Mouse (Mus musculus): ENCODE results near the gene Kctd10. TPM values are rescaled to one million over a fixed set of nuclear protein-coding genes. Genes with fewer than 3 reads are reported as not detected.

Gene Kctd10
- polyA plus RNA-seq, 1 experiment: 41.1 TPM

DNA sequence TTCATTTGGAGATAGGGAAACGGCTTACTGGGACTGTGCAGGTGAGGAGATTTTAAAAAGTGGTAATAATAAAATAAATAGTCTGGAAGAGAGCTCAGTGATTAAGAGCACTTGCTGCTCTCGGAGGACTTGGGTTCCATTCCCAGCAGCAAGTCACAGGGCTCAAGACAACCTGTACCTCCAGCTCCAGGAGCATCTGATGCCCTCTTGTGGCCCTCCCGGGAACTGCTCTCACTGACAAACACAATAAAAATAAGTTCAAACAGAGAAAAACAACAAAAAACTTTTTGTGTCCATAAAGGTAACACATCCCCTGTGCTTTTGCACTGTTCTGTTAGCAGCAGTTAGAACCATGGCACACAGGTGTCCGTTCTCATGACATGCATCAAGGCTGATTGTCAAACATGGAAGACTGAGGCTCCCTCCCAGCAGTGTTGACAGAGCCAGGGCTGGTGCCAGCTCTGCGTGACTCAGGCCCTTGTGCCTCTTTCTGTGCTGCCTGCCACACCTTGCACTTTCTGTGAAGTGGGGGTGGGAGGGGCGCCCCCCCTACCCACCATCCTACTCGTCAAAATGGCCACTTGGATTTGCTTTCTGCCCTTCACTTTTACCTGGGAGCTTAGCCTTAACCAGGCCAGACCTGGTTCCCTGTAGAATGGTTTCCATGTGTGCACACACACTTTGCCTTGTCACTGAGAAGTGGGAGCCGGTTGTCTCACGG, 3.0 kb upstream of the Kctd10 start:
- peaks cover 14% of the 10 kb centered on the region for H3K4me1 ChIP-seq (ENCODE audit: control insufficient read depth, insufficient read depth, low read length)
- no peak overlapping the region for H3K27ac ChIP-seq (ENCODE audit: insufficient read depth, low read depth, low read length)
- no peak for TF ChIP-seq POLR2A (IDR thresholded peaks at IDR 0.05; ENCODE audit: borderline replicate concordance, low read depth, low read length)
- peak; percentile 88 for TF ChIP-seq CTCF (IDR thresholded peaks at IDR 0.05; ENCODE audit: low read depth, low read length)
- no peak overlapping the region for H3K4me3 ChIP-seq (ENCODE audit: insufficient read depth, low read length)

DNA sequence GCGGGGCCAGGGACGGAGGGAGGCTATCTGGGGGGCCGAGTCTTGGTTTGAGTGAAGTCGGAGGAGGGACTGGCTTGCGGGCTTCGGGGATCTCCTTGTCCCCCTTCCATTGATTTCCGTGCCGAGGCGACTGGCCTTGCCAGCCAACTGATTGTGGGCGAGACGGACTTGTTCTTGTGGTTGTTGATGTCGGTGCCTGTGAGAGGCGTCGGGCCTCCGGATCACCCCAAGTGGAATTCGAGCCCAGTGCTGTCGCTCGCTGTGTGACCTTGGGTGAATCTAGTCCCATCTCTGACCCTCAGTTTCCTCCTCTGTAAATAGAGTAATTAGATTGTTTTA, 674 bp upstream of the Kctd10 start:
- Histone ChIP-seq H3K4me1 (ENCODE audit: control insufficient read depth, insufficient read depth, low read length) (peaks cover 18% of the 10 kb centered on the region), H3K27ac (ENCODE audit: insufficient read depth, low read depth, low read length) (peak overlapping the region; percentile 86), H3K4me3 (ENCODE audit: insufficient read depth, low read length) (peak overlapping the region; percentile 96)
- no peak for TF ChIP-seq CTCF (IDR thresholded peaks at IDR 0.05; ENCODE audit: low read depth, low read length)
- TF ChIP-seq POLR2A (IDR thresholded peaks at IDR 0.05; ENCODE audit: borderline replicate concordance, low read depth, low read length): no peak

DNA sequence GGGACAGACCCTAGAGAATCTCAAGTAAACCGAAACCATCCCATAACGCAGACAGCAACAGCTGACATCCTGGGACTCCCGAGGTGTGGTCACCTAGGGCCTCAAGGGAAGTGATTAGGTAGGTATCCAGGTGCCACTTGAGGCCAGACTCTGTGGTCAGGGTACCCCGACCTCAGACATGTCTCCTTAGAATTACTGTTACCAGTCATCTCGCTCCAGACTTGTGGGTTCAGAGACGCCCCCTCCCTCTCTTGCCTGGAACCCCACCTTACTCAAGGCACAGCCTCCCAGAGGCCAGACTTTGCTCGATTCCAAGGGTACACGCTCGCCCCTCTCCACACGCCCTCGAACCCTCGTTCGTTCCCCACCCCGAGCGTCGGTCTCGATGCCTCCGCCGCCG, 545 bp downstream of the Kctd10 start:
- H3K4me1 ChIP-seq (ENCODE audit: control insufficient read depth, insufficient read depth, low read length): peaks cover 29% of the 10 kb centered on the region
- peak overlapping the region; percentile 34; the same call in 1 of the 2 replicates for H3K27ac ChIP-seq (ENCODE audit: insufficient read depth, low read depth, low read length)
- TF ChIP-seq CTCF (IDR thresholded peaks at IDR 0.05; ENCODE audit: low read depth, low read length) (no peak), POLR2A (IDR thresholded peaks at IDR 0.05; ENCODE audit: borderline replicate concordance, low read depth, low read length) (no peak)
- H3K4me3 ChIP-seq (ENCODE audit: insufficient read depth, low read length): peak overlapping the region; percentile 75

DNA sequence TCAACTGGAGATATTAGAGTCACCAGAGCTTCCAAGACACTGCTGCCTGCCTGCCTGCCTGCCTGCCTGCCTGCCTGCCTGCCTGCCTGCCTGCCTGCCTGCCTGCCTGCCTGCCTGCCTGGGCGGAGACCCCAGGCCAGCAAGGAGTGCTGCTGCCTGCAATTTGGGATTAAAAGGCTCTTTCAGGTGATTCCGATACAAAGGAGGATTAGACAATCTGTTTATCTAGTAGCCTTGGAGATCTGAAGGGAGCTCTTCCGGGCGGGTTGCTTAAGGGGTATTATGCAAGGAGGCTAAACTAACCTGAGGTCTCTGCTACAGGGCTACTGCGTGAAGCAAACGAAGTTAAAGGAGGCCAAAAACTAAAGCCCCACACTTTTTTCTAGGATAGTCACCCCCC, 1.4 kb downstream of the Kctd10 start:
- H3K4me3 ChIP-seq (ENCODE audit: insufficient read depth, low read length): no peak overlapping the region
- no peak overlapping the region for H3K27ac ChIP-seq (ENCODE audit: insufficient read depth, low read depth, low read length)
- peaks cover 30% of the 10 kb centered on the region for H3K4me1 ChIP-seq (ENCODE audit: control insufficient read depth, insufficient read depth, low read length)
- TF ChIP-seq CTCF (IDR thresholded peaks at IDR 0.05; ENCODE audit: low read depth, low read length) (no peak), POLR2A (IDR thresholded peaks at IDR 0.05; ENCODE audit: borderline replicate concordance, low read depth, low read length) (no peak)

DNA sequence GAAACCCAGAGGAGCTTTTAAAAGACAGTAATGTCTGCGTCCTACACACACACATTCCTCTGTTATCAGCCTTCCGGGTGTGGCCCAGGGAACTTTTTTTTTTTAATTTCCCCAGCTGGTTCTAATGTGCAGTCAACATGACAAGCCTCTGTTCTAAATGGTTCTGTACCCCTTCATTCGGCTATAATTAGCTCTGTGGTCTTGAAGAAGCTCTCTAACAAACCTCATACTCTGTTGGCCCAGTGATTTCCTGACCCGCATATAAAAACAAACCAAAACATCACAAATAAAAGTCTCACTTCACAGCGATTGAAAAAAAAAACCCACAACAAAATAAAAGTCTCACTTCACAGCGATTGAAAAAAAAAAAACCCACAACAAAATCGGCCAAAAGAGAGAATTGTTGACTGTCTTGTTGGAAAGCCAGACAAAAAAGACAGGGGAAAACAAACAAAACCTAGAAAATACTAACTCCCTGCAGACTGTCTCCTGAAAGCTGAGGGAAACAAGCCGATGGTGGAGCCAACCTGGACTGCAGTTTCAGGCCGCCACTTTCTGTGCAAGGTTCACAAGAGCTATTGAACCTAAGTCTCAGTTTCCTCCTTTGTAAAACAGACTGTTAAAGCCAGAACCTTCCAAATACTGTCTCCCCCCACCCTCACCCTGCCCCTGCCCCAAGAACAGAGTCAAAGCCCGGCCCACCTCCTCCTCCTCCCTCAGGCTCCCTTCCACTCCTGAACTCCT, 2.0 kb downstream of the Kctd10 start:
- Histone ChIP-seq H3K4me1 (ENCODE audit: control insufficient read depth, insufficient read depth, low read length) (peaks cover 31% of the 10 kb centered on the region), H3K4me3 (ENCODE audit: insufficient read depth, low read length) (no peak overlapping the region), H3K27ac (ENCODE audit: insufficient read depth, low read depth, low read length) (no peak overlapping the region)
- no peak for TF ChIP-seq POLR2A (IDR thresholded peaks at IDR 0.05; ENCODE audit: borderline replicate concordance, low read depth, low read length)
- no peak for TF ChIP-seq CTCF (IDR thresholded peaks at IDR 0.05; ENCODE audit: low read depth, low read length)

DNA sequence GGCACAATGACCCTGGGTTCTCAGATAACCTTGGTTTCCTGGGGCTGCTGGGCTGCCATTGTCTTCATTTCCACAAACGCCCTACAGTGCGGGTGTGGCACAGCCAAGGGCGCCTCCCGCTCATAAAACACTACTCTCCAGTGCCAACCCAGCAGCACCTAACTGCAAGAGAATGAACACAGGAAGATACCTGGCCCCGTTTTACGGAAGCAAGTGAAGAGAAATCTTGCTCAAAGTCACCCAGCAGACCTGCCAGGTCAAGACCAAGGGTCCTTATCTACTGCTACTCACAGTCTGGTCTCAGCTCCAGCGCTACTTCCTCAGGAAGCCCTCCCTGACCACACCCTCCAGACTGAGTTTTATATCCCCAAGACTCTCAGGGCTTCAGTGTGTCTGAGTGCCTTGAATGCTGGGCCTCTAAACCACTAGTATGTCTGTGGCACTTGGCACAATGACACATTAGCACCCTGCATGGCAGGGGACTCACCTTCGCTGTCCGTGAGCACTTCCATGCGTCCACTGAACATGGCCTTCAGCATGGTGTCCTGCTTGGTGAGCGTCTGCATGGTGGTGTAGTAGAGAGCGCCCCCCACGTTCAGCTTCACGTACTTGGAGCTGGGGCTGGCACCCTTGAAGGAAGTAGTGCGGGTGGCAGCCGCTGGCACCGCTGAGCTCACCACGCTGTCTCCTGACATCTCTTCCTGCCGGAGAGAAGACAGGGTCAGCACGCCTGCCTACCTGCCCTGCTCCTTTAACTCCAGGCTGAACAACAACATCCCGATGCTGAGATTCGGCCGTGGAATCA, 5.7 kb downstream of the Kctd10 start:
- Histone ChIP-seq H3K4me3 (ENCODE audit: insufficient read depth, low read length) (no peak overlapping the region), H3K27ac (ENCODE audit: insufficient read depth, low read depth, low read length) (no peak overlapping the region), H3K4me1 (ENCODE audit: control insufficient read depth, insufficient read depth, low read length) (peaks cover 47% of the 10 kb centered on the region)
- TF ChIP-seq CTCF (IDR thresholded peaks at IDR 0.05; ENCODE audit: low read depth, low read length) (no peak), POLR2A (IDR thresholded peaks at IDR 0.05; ENCODE audit: borderline replicate concordance, low read depth, low read length) (no peak)

DNA sequence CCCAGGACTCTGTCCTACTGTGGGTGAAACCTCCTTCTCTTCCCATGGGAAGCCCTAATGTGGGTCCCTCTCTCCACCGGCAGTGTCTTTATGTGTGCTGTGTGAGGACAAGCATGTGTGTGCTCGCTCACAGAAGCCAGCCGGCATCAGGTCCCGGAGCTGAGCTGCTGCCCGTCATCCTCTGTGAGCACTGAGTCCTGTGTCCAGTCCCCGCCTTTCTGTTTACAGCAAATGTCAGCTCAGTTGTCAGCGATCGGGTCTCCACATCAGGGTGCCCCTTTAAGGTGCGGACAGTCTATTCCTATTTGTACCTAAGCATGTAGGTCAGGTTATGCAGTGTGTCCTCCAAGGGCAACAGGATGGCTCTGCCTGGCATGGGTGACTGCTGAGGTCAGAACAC, 6.7 kb downstream of the Kctd10 start:
- TF ChIP-seq POLR2A (IDR thresholded peaks at IDR 0.05; ENCODE audit: borderline replicate concordance, low read depth, low read length) (no peak), CTCF (IDR thresholded peaks at IDR 0.05; ENCODE audit: low read depth, low read length) (no peak)
- Histone ChIP-seq H3K4me3 (ENCODE audit: insufficient read depth, low read length) (no peak overlapping the region), H3K27ac (ENCODE audit: insufficient read depth, low read depth, low read length) (no peak overlapping the region), H3K4me1 (ENCODE audit: control insufficient read depth, insufficient read depth, low read length) (peaks cover 47% of the 10 kb centered on the region)

DNA sequence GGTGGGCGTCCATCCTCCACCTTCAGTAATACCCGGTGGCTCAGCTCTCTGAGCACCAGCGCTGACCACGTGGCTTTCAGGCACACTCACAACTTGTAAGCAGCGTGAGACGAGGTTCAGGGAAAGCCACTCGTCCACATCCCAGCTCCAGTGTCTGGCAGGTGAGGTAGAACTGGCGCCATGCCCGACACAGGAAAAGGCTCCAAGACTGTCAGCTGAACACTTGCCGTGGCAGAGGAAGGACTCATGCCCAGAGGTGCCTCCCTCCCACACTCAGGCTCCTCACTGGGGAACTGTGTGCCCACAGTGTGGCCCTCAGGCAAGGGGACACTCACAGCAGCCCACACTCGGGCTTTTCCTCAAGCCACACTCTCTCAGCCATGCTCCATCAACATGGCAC, 7.1 kb downstream of the Kctd10 start:
- Histone ChIP-seq H3K4me3 (ENCODE audit: insufficient read depth, low read length) (no peak overlapping the region), H3K4me1 (ENCODE audit: control insufficient read depth, insufficient read depth, low read length) (peaks cover 43% of the 10 kb centered on the region), H3K27ac (ENCODE audit: insufficient read depth, low read depth, low read length) (no peak overlapping the region)
- TF ChIP-seq POLR2A (IDR thresholded peaks at IDR 0.05; ENCODE audit: borderline replicate concordance, low read depth, low read length) (no peak), CTCF (IDR thresholded peaks at IDR 0.05; ENCODE audit: low read depth, low read length) (no peak)

DNA sequence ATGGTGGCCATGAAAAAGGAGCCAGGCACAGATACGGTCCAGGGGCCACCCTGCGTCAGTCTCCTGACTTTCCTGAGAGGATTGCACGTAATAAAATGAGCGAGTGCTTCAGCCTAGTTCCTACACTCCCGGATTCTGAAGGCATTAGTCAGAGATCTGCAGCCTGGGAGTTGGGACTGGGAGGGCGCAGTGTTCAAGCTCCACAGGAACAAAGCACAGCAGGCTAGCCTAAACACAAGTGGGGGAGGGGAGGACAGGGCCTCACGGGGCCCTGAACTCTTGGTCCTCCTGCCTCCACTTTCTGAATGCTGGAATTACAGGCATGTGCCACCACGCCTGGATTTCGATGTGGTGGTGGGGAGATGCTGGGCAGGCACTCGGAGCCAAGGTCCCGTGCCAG, 7.7 kb downstream of the Kctd10 start:
- H3K27ac ChIP-seq (ENCODE audit: insufficient read depth, low read depth, low read length): no peak overlapping the region
- H3K4me3 ChIP-seq (ENCODE audit: insufficient read depth, low read length): no peak overlapping the region
- TF ChIP-seq CTCF (IDR thresholded peaks at IDR 0.05; ENCODE audit: low read depth, low read length): no peak
- no peak for TF ChIP-seq POLR2A (IDR thresholded peaks at IDR 0.05; ENCODE audit: borderline replicate concordance, low read depth, low read length)
- peaks cover 40% of the 10 kb centered on the region for H3K4me1 ChIP-seq (ENCODE audit: control insufficient read depth, insufficient read depth, low read length)

All from bone marrow macrophage, adult 2 months (primary cell).